Mouse (Mus musculus) liver, embryonic 15.5 days (tissue): Measurements from ENCODE around the gene Actr10. TPM values are rescaled to one million over a fixed set of nuclear protein-coding genes. Genes with fewer than 3 reads are reported as not detected.
A peak's percentile ranks its signal among the peaks of the same experiment; 100 is the strongest.

ENCODE experiments used
- ATAC-seq: fragments of 200-750 bp; cut with Nextera tagmentation; 2 replicates; pipeline ENCODE4 v1.8.0; 2017; ENCODE audit warnings: moderate number of reproducible peaks, mild to moderate bottlenecking, moderate library complexity; ENCODE audit not compliant: insufficient read depth
- H3K27ac ChIP-seq: fragments of 300-500 bp; sonication (generic); replicated peaks from 2 replicates; pipeline ENCODE4 v1.5.1; 2015; ENCODE audit warnings: mild to moderate bottlenecking, inconsistent platforms
- H3K27me3 ChIP-seq: fragments of 300-500 bp; sonication (generic); 2 replicates; pipeline ENCODE4 v1.6.1; 2015; ENCODE audit warnings: mild to moderate bottlenecking, inconsistent platforms
- H3K36me3 ChIP-seq: fragments of 300-500 bp; sonication (generic); replicated peaks from 2 replicates; pipeline ENCODE4 v1.6.1; 2015; ENCODE audit warnings: moderate library complexity, mild to moderate bottlenecking, inconsistent platforms
- H3K4me1 ChIP-seq: fragments of 300-500 bp; sonication (generic); replicated peaks from 2 replicates; pipeline ENCODE4 v1.6.1; 2015; ENCODE audit warnings: inconsistent platforms
- H3K4me2 ChIP-seq: fragments of 300-500 bp; sonication (generic); 2 replicates; pipeline ENCODE4 v1.6.1; 2015; ENCODE audit warnings: moderate library complexity, mild to moderate bottlenecking, inconsistent platforms
- H3K4me3 ChIP-seq: fragments of 300-500 bp; sonication (generic); replicated peaks from 2 replicates; pipeline ENCODE4 v1.5.1; 2015; ENCODE audit warnings: mild to moderate bottlenecking, inconsistent platforms
- H3K9ac ChIP-seq: fragments of 300-500 bp; sonication (generic); 2 replicates; pipeline ENCODE4 v1.6.1; 2015; ENCODE audit warnings: moderate library complexity, mild to moderate bottlenecking, inconsistent platforms
- H3K9me3 ChIP-seq: fragments of 300-500 bp; sonication (generic); replicated peaks from 2 replicates; pipeline ENCODE4 v1.6.1; 2016; ENCODE audit warnings: inconsistent platforms
- WGBS: fragments of 180-500 bp; shearing (Covaris S2); methylation state at CpG from one replicate; pipeline ENCODE4 v1.1.7; 2015; ENCODE audit warnings: mixed read lengths; ENCODE audit not compliant: insufficient replicate concordance; 5-methylcytosine and 5-hydroxymethylcytosine counted together
- polyA plus RNA-seq: library from polyadenylated mRNA; unstranded; fragments of >200 nt; fragmentation: Nextera tagmentation; extraction: Ambion mirVana; gene quantifications from 2 replicates; pipeline ENCODE4 v1.2.1, GENCODE M21; 2015

Actr10 gene
- 94.4 and 105 TPM in 2 replicates for polyA plus RNA-seq

GRCm38 (mm10) chr12:70937571-70938384 lies at the start of gene Actr10:
TSS of gene Actr10 (plus strand) at chr12:70937857.
- WGBS, result under 1% methylated on average over 59 of the region's 59 CpGs
- peaks cover 10% of the 10 kb centered on the region for H3K36me3 ChIP-seq
- H3K4me2 ChIP-seq, result peak within 1 kb of the TSS; percentile 83
- peak; percentile 94 for ATAC-seq
- peak within 1 kb of the TSS; percentile 88 for H3K9ac ChIP-seq
- H3K27ac ChIP-seq, result peak within 1 kb of the TSS; percentile 84
- H3K9me3 ChIP-seq, result no peaks in the 10 kb centered on the region
- peaks cover 18% of the 10 kb centered on the region for H3K4me1 ChIP-seq
- H3K4me3 ChIP-seq, result peak within 1 kb of the TSS; percentile 94
- H3K27me3 ChIP-seq, result 0 out of 2 replicates have a peak, but pooled peaks cover 3% of the 10 kb centered on the region

- Histone ChIP-seq H3K9ac (no peak overlapping the region), H3K36me3 (0 out of 2 replicates have a peak, but pooled peaks cover 2% of the 10 kb centered on the region), H3K27me3 (no peaks in the 10 kb centered on the region), H3K4me1 (no peaks in the 10 kb centered on the region), H3K4me3 (no peak overlapping the region), H3K27ac (no peak overlapping the region), H3K9me3 (no peaks in the 10 kb centered on the region), H3K4me2 (no peak overlapping the region)
- ATAC-seq, result no peak
- 71% methylated on average over 5 of the region's 5 CpGs for WGBS
Observed at GRCm38 (mm10) chr12:70890405-70890804, 47.3 kb upstream of the Actr10 start.

- Histone ChIP-seq H3K27me3 (no peaks in the 10 kb centered on the region), H3K27ac (no peak overlapping the region), H3K9ac (no peak overlapping the region), H3K4me2 (no peak overlapping the region), H3K36me3 (no peaks in the 10 kb centered on the region), H3K4me1 (no peaks in the 10 kb centered on the region), H3K9me3 (no peaks in the 10 kb centered on the region), H3K4me3 (no peak overlapping the region)
- no peak for ATAC-seq
- 76% methylated on average over 8 of the region's 8 CpGs for WGBS
Observed at GRCm38 (mm10) chr12:70890874-70891470, 46.7 kb upstream of the Actr10 start.

GRCm38 (mm10) chr12:70895275-70895674 lies 42.4 kb upstream of the Actr10 start:
- no peaks in the 10 kb centered on the region for H3K36me3 ChIP-seq
- H3K27me3 ChIP-seq, result no peaks in the 10 kb centered on the region
- 74% methylated on average over 7 of the region's 7 CpGs for WGBS
- H3K9ac ChIP-seq, result no peak overlapping the region
- no peak overlapping the region for H3K4me3 ChIP-seq
- no peak overlapping the region for H3K27ac ChIP-seq
- H3K4me2 ChIP-seq, result no peak overlapping the region
- H3K4me1 ChIP-seq, result no peaks in the 10 kb centered on the region
- no peak for ATAC-seq
- H3K9me3 ChIP-seq, result no peaks in the 10 kb centered on the region

- Histone ChIP-seq H3K4me1 (no peaks in the 10 kb centered on the region), H3K9ac (no peak overlapping the region), H3K27ac (no peak overlapping the region), H3K4me3 (no peak overlapping the region), H3K36me3 (no peaks in the 10 kb centered on the region), H3K4me2 (no peak overlapping the region), H3K27me3 (no peaks in the 10 kb centered on the region), H3K9me3 (no peaks in the 10 kb centered on the region)
- no peak for ATAC-seq
- 79% methylated on average over 10 of the region's 10 CpGs for WGBS
Observed at GRCm38 (mm10) chr12:70896068-70896467, 41.6 kb upstream of the Actr10 start.

GRCm38 (mm10) chr12:70897434-70897833 lies 40.2 kb upstream of the Actr10 start:
- WGBS, result 74% methylated on average over 8 of the region's 8 CpGs
- Histone ChIP-seq H3K36me3 (no peaks in the 10 kb centered on the region), H3K9me3 (no peaks in the 10 kb centered on the region), H3K27me3 (no peaks in the 10 kb centered on the region), H3K4me2 (no peak overlapping the region), H3K9ac (no peak overlapping the region), H3K4me1 (no peaks in the 10 kb centered on the region), H3K27ac (no peak overlapping the region), H3K4me3 (no peak overlapping the region)
- ATAC-seq, result no peak

- WGBS, result 63% methylated on average over 8 of the region's 8 CpGs
- H3K4me1 ChIP-seq, result no peaks in the 10 kb centered on the region
- H3K4me3 ChIP-seq, result no peak overlapping the region
- no peak overlapping the region for H3K27ac ChIP-seq
- no peak for ATAC-seq
- H3K27me3 ChIP-seq, result no peaks in the 10 kb centered on the region
- no peaks in the 10 kb centered on the region for H3K9me3 ChIP-seq
- no peak overlapping the region for H3K9ac ChIP-seq
- no peak overlapping the region for H3K4me2 ChIP-seq
- no peaks in the 10 kb centered on the region for H3K36me3 ChIP-seq
Observed at GRCm38 (mm10) chr12:70898450-70898849, 39.2 kb upstream of the Actr10 start.

GRCm38 (mm10) chr12:70904471-70904870 lies 33.2 kb upstream of the Actr10 start:
- no peak overlapping the region for H3K9ac ChIP-seq
- H3K4me1 ChIP-seq, result no peaks in the 10 kb centered on the region
- H3K36me3 ChIP-seq, result no peaks in the 10 kb centered on the region
- no peak for ATAC-seq
- H3K9me3 ChIP-seq, result no peaks in the 10 kb centered on the region
- H3K27me3 ChIP-seq, result no peaks in the 10 kb centered on the region
- WGBS, result 74% methylated on average over 10 of the region's 10 CpGs
- no peak overlapping the region for H3K4me2 ChIP-seq
- no peak overlapping the region for H3K27ac ChIP-seq
- H3K4me3 ChIP-seq, result no peak overlapping the region

- H3K4me3 ChIP-seq, result no peak overlapping the region
- 71% methylated on average over 9 of the region's 9 CpGs for WGBS
- no peak overlapping the region for H3K4me2 ChIP-seq
- H3K9me3 ChIP-seq, result no peaks in the 10 kb centered on the region
- no peaks in the 10 kb centered on the region for H3K27me3 ChIP-seq
- H3K36me3 ChIP-seq, result no peaks in the 10 kb centered on the region
- H3K4me1 ChIP-seq, result 0 out of 2 replicates have a peak, but pooled peaks cover 5% of the 10 kb centered on the region
- no peak for ATAC-seq
- H3K9ac ChIP-seq, result no peak overlapping the region
- H3K27ac ChIP-seq, result no peak overlapping the region
Observed at GRCm38 (mm10) chr12:70906867-70907266, 30.8 kb upstream of the Actr10 start.

- Histone ChIP-seq H3K4me2 (no peak overlapping the region), H3K27ac (no peak overlapping the region), H3K4me3 (no peak overlapping the region), H3K27me3 (no peaks in the 10 kb centered on the region), H3K9ac (no peak overlapping the region), H3K4me1 (0 out of 2 replicates have a peak, but pooled peaks cover 5% of the 10 kb centered on the region), H3K36me3 (no peaks in the 10 kb centered on the region), H3K9me3 (no peaks in the 10 kb centered on the region)
- no peak for ATAC-seq
- 74% methylated on average over 11 of the region's 11 CpGs for WGBS
Observed at GRCm38 (mm10) chr12:70907651-70908050, 30.0 kb upstream of the Actr10 start.

GRCm38 (mm10) chr12:70908076-70908475 lies 29.6 kb upstream of the Actr10 start:
- 57% methylated on average over 4 of the region's 4 CpGs for WGBS

More at GRCm38 (mm10) chr12:70908076-70908475, 29.6 kb upstream of the Actr10 start:
- no peak overlapping the region for H3K4me3 ChIP-seq
- no peak overlapping the region for H3K27ac ChIP-seq
- no peak for ATAC-seq
- H3K36me3 ChIP-seq, result no peaks in the 10 kb centered on the region
- no peaks in the 10 kb centered on the region for H3K9me3 ChIP-seq
- H3K9ac ChIP-seq, result no peak overlapping the region
- 0 out of 2 replicates have a peak, but pooled peaks cover 5% of the 10 kb centered on the region for H3K4me1 ChIP-seq
- H3K4me2 ChIP-seq, result no peak overlapping the region
- no peaks in the 10 kb centered on the region for H3K27me3 ChIP-seq
